Mouse (Mus musculus): ENCODE measurements at regions not wholly inside any gene's neighbourhood (a gene's known extent, or its start where the extent isn't known, plus 50 kb on each side); places are given as distances from the start of the nearest gene placed in this dataset.

- Histone ChIP-seq H3K9me3 (ENCODE audit: control insufficient read depth, low read length) (no peaks in the 10 kb centered on the region), H3K27ac (replicated peaks) (no peak overlapping the region), H3K4me3 (ENCODE audit: low read depth, low read length) (no peak overlapping the region), H3K27me3 (ENCODE audit: control insufficient read depth, insufficient read depth, low read length) (no peaks in the 10 kb centered on the region), H3K9ac (ENCODE audit: low read length) (no peak overlapping the region), H3K36me3 (ENCODE audit: control insufficient read depth, insufficient read depth, low read length) (no peaks in the 10 kb centered on the region), H3K4me1 (replicated peaks; ENCODE audit: control insufficient read depth, insufficient read depth) (no peaks in the 10 kb centered on the region), H3K4me2 (replicated peaks; ENCODE audit: low read depth) (no peak overlapping the region)
- DNase-seq (ENCODE audit: low spot score) (peak; percentile 72), ATAC-seq (ENCODE audit: low FRiP score, low TSS enrichment) (no peak)
- TF ChIP-seq EP300 (optimal IDR thresholded peaks at IDR 0.05) (no peak), CTCF (IDR thresholded peaks at IDR 0.05; ENCODE audit: low read depth) (peak; percentile 93)
- WGBS: 13% methylated on average over 3 of the region's 3 CpGs
Observed at GRCm38 (mm10) chr7:72362690-72363089, 56.3 kb upstream of the Mctp2 start.

- H3K4me1 ChIP-seq (replicated peaks; ENCODE audit: control insufficient read depth, insufficient read depth): no peaks in the 10 kb centered on the region
- H3K9ac ChIP-seq (ENCODE audit: low read length): no peak overlapping the region
- H3K4me2 ChIP-seq (replicated peaks; ENCODE audit: low read depth): no peak overlapping the region
- no peaks in the 10 kb centered on the region for H3K36me3 ChIP-seq (ENCODE audit: control insufficient read depth, insufficient read depth, low read length)
- H3K27me3 ChIP-seq (ENCODE audit: control insufficient read depth, insufficient read depth, low read length): no peaks in the 10 kb centered on the region
- no peak overlapping the region for H3K4me3 ChIP-seq (ENCODE audit: low read depth, low read length)
- DNase-seq (ENCODE audit: low spot score) (no peak), ATAC-seq (ENCODE audit: low FRiP score, low TSS enrichment) (no peak)
- no peaks in the 10 kb centered on the region for H3K9me3 ChIP-seq (ENCODE audit: control insufficient read depth, low read length)
- 39% methylated on average over 7 of the region's 7 CpGs for WGBS
- H3K27ac ChIP-seq (replicated peaks): no peak overlapping the region
- TF ChIP-seq EP300 (optimal IDR thresholded peaks at IDR 0.05): no peak
- peak; percentile 78 for TF ChIP-seq CTCF (IDR thresholded peaks at IDR 0.05; ENCODE audit: low read depth)
Observed at GRCm38 (mm10) chr7:72391323-72391722, 84.9 kb upstream of the Mctp2 start.

DNA sequence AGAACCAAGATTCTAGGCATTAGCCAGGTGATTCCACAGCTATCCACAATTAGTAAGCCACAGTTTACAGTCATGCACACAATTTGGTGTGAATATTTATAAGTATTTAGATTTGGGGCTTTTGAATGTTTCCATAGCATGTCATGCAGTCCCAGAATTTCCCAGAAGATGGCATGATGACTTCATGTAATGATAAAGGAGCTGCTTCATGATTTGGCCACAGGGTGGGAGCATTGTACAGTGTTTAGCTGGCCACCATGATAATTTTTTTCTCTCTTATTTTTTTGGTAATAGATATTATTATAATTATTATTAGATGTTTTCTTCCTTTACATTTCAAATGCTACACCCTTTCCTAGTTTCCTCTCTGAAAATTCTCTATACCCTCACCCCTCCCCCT lies 93.6 kb upstream of the Mctp2 start:
- Histone ChIP-seq H3K27me3 (ENCODE audit: control insufficient read depth, insufficient read depth, low read length) (no peaks in the 10 kb centered on the region), H3K36me3 (ENCODE audit: control insufficient read depth, insufficient read depth, low read length) (no peaks in the 10 kb centered on the region), H3K4me1 (replicated peaks; ENCODE audit: control insufficient read depth, insufficient read depth) (no peaks in the 10 kb centered on the region), H3K4me3 (ENCODE audit: low read depth, low read length) (no peak overlapping the region), H3K27ac (replicated peaks) (no peak overlapping the region), H3K9me3 (ENCODE audit: control insufficient read depth, low read length) (no peaks in the 10 kb centered on the region), H3K4me2 (replicated peaks; ENCODE audit: low read depth) (no peak overlapping the region), H3K9ac (ENCODE audit: low read length) (no peak overlapping the region)
- DNase-seq (ENCODE audit: low spot score) (peak; percentile 55), ATAC-seq (ENCODE audit: low FRiP score, low TSS enrichment) (no peak)
- TF ChIP-seq EP300 (optimal IDR thresholded peaks at IDR 0.05) (no peak), CTCF (IDR thresholded peaks at IDR 0.05; ENCODE audit: low read depth) (peak; percentile 98)

GRCm38 (mm10) chr7:72406131-72406530 lies 99.7 kb upstream of the Mctp2 start:
- Histone ChIP-seq H3K4me2 (replicated peaks; ENCODE audit: low read depth) (no peak overlapping the region), H3K4me3 (ENCODE audit: low read depth, low read length) (no peak overlapping the region), H3K27me3 (ENCODE audit: control insufficient read depth, insufficient read depth, low read length) (no peaks in the 10 kb centered on the region), H3K9ac (ENCODE audit: low read length) (no peak overlapping the region), H3K9me3 (ENCODE audit: control insufficient read depth, low read length) (no peaks in the 10 kb centered on the region), H3K4me1 (replicated peaks; ENCODE audit: control insufficient read depth, insufficient read depth) (no peaks in the 10 kb centered on the region), H3K27ac (replicated peaks) (no peak overlapping the region), H3K36me3 (ENCODE audit: control insufficient read depth, insufficient read depth, low read length) (no peaks in the 10 kb centered on the region)
- DNase-seq (ENCODE audit: low spot score): no peak
- 61% methylated on average over 3 of the region's 3 CpGs for WGBS
- no peak for TF ChIP-seq EP300 (optimal IDR thresholded peaks at IDR 0.05)
- ATAC-seq (ENCODE audit: low FRiP score, low TSS enrichment): no peak

GRCm38 (mm10) chr7:72408409-72408986 lies 102.1 kb upstream of the Mctp2 start:
- Histone ChIP-seq H3K27ac (replicated peaks) (no peak overlapping the region), H3K27me3 (ENCODE audit: control insufficient read depth, insufficient read depth, low read length) (no peaks in the 10 kb centered on the region), H3K36me3 (ENCODE audit: control insufficient read depth, insufficient read depth, low read length) (no peaks in the 10 kb centered on the region), H3K4me3 (ENCODE audit: low read depth, low read length) (no peak overlapping the region), H3K4me1 (replicated peaks; ENCODE audit: control insufficient read depth, insufficient read depth) (no peaks in the 10 kb centered on the region), H3K9ac (ENCODE audit: low read length) (no peak overlapping the region), H3K4me2 (replicated peaks; ENCODE audit: low read depth) (no peak overlapping the region), H3K9me3 (ENCODE audit: control insufficient read depth, low read length) (no peaks in the 10 kb centered on the region)
- ATAC-seq (ENCODE audit: low FRiP score, low TSS enrichment): no peak
- WGBS: 30% methylated on average over 6 of the region's 6 CpGs
- no peak for DNase-seq (ENCODE audit: low spot score)
- no peak for TF ChIP-seq EP300 (optimal IDR thresholded peaks at IDR 0.05)
- TF ChIP-seq CTCF (IDR thresholded peaks at IDR 0.05; ENCODE audit: low read depth): no peak

GRCm38 (mm10) chr7:72438552-72438951 lies 132.1 kb upstream of the Mctp2 start:
- ATAC-seq (ENCODE audit: low FRiP score, low TSS enrichment): no peak

More at GRCm38 (mm10) chr7:72438552-72438951, 132.1 kb upstream of the Mctp2 start:
- Histone ChIP-seq H3K4me2 (replicated peaks; ENCODE audit: low read depth) (no peak overlapping the region), H3K9ac (ENCODE audit: low read length) (no peak overlapping the region), H3K4me3 (ENCODE audit: low read depth, low read length) (no peak overlapping the region), H3K9me3 (ENCODE audit: control insufficient read depth, low read length) (no peaks in the 10 kb centered on the region), H3K4me1 (replicated peaks; ENCODE audit: control insufficient read depth, insufficient read depth) (no peaks in the 10 kb centered on the region), H3K27ac (replicated peaks) (no peak overlapping the region), H3K27me3 (ENCODE audit: control insufficient read depth, insufficient read depth, low read length) (no peaks in the 10 kb centered on the region), H3K36me3 (ENCODE audit: control insufficient read depth, insufficient read depth, low read length) (no peaks in the 10 kb centered on the region)
- 33% methylated on average over 2 of the region's 2 CpGs for WGBS
- no peak for DNase-seq (ENCODE audit: low spot score)
- TF ChIP-seq CTCF (IDR thresholded peaks at IDR 0.05; ENCODE audit: low read depth) (no peak), EP300 (optimal IDR thresholded peaks at IDR 0.05) (no peak)
